Mouse (Mus musculus): ENCODE data around the gene Cul9.

- TF ChIP-seq CTCF (IDR thresholded peaks at IDR 0.05; ENCODE audit: insufficient read depth, low read depth, low read length) (no peak), POLR2A (IDR thresholded peaks at IDR 0.05; ENCODE audit: insufficient read depth, low read depth, low read length) (no peak)
Measured at GRCm38 (mm10) chr17:46455110-46455691, 91.0 kb downstream of the Cul9 start.
